Mouse (Mus musculus) left cerebral cortex, adult 2 months (tissue): ENCODE measurements around the gene Dapk3. TPM values are rescaled to one million over a fixed set of nuclear protein-coding genes. Genes with fewer than 3 reads are reported as not detected.

Experiments
- DNase-seq, 2 experiments: peaks; one replicate each; pipeline ENCODE4 v3.0.0; 2021 to 2022; ENCODE audit warnings: low spot score in 2 of 2, mixed read lengths in 1 of 2; ENCODE audit errors: extremely low spot score in 1 of 2
- H3K27ac ChIP-seq: fragments of 200-600 bp; 2 replicates; pipeline ENCODE4 v1.8.1; 2022
- H3K4me3 ChIP-seq: fragments of 200-600 bp; 2 replicates; pipeline ENCODE4 v1.8.1; 2022
- CTCF ChIP-seq: fragments of 200-600 bp; IDR thresholded peaks from 2 replicates; pipeline ENCODE4 v1.8.1; 2022; ENCODE audit warnings: antibody characterized with exemption, mild to moderate bottlenecking, moderate library complexity
- intact Hi-C: fragments of 180-260 bp; cut with DNase I; formaldehyde crosslinking; loops from one replicate; pipeline ENCODE4 v1.15.1; 2025
- total RNA-seq, 2 experiments: library from RNA; stranded (reverse); gene quantifications; 2 replicates each; pipeline ENCODE4 v1.2.3; 2021

Gene Dapk3
- total RNA-seq, 2 experiments from 2014 or later: 74.6 to 89.4 TPM

DNA sequence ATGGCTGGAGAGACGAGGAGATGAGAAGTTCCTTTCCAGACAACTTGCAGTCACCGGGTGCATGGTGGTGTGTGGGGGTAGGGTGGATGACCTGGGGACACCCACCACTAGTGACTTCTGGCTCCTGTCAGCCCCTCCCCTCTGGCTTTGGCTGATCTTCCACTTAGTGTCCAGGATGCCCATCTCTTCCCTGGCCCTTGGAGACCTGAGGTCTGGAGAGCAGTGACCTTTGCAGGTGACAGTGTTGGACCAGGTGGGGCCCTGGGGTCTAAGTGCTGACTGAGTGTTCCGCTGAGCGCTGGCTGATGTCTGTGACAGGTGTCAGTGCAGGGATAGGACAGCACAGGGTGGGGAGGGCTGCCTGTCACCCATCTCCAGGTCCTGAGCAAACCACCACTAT lies 12.5 kb downstream of the Dapk3 start:
- intact Hi-C loops: loop anchor here (5.0 kb wide), 3 partner anchors 92 to 257 kb away; partner anchors contain the start of gene Hmg20b
- DNase-seq: no peak
- no peak for TF ChIP-seq CTCF
- Histone ChIP-seq H3K27ac (no peak overlapping the region), H3K4me3 (no peak overlapping the region)

GRCm38 (mm10) chr10:81196470-81197065 lies 13.8 kb downstream of the Dapk3 start:
- no peak for TF ChIP-seq CTCF
- no peak for DNase-seq
- intact Hi-C loops: loop anchor here (5.0 kb wide), 3 partner anchors 91 to 256 kb away; partner anchors contain the start of gene Hmg20b
- H3K4me3 ChIP-seq: no peak overlapping the region
- H3K27ac ChIP-seq: no peak overlapping the region

DNA sequence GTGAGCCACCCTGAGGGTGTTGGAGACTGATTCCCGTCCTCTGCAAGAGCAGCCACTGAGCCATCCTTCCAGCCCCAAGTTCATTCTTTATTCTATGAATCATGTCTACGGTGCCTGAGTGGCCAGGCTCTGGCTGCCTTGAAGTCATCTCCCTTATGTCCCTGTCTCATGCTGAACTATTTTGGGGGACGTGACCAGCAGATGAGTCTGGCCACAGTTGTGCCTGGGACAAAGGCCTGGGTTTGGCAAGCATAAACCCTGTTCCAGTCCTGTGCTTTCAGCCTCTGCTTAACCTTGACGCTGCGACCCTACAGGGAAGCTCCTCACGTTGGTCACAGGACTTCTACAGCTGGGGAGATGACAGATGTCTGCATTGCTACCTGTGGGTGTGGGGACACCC lies 14.5 kb downstream of the Dapk3 start:
- intact Hi-C loops: loop anchor here (5.0 kb wide), 3 partner anchors 90 to 255 kb away; partner anchors contain the start of gene Hmg20b
- TF ChIP-seq CTCF: no peak
- no peak for DNase-seq
- no peak overlapping the region for H3K27ac ChIP-seq
- H3K4me3 ChIP-seq: no peak overlapping the region

DNA sequence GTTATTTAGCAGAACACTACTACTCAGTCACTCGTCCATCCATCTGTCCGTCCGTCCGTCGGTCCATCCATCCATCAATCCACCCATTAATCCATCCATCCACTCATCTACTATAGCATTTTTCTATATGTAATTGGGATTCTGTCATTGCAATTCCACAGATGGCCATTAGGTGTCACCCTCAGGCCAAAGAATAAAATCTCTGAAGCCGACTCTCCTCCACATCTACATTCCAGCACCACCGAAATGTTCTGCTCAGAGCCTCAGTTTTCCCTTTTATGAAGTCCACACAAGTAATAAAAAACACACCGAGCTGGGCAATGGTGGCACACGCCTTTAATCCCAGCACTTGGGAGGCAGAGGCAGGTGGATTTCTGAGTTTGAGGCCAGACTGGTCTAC lies 15.4 kb downstream of the Dapk3 start:
- intact Hi-C loops: loop anchor here (2.0 to 5.0 kb wide), 4 partner anchors 19 to 254 kb away; partner anchors contain the start of gene Hmg20b
- peak; percentile 85 for TF ChIP-seq CTCF
- Histone ChIP-seq H3K27ac (no peak overlapping the region), H3K4me3 (no peak overlapping the region)
- DNase-seq: peak; percentile 63 to 70

DNA sequence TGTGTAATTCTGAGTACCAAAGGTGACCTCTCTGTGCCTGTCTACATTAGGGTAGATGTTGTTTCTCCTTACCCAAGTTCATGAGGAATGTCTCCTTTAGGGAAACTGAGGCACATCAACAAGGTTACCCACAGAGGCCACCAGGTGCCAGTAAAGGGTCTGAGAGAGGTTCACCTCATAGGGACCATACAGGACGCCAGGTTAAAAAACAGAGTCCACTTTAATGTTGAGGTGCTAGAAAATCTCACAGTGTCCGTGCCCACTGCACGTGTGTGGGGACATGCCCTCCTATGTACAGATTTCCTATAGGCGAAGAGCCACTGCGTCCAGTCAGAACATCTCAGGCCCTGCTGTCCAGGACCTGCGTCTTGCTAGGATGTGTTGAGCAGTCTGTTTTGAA lies 16.2 kb downstream of the Dapk3 start:
- no peak for TF ChIP-seq CTCF
- Histone ChIP-seq H3K4me3 (no peak overlapping the region), H3K27ac (no peak overlapping the region)
- intact Hi-C loops: loop anchor here (2.0 to 5.0 kb wide), 4 partner anchors 18 to 253 kb away; partner anchors contain the start of gene Hmg20b
- no peak for DNase-seq

- intact Hi-C loops: no loop called here
- no peak overlapping the region for H3K27ac ChIP-seq
- DNase-seq: no peak
- TF ChIP-seq CTCF: no peak
- no peak overlapping the region for H3K4me3 ChIP-seq
These were observed 17.3 kb downstream of the Dapk3 start for GRCm38 (mm10) chr10:81200141-81200540.

DNA sequence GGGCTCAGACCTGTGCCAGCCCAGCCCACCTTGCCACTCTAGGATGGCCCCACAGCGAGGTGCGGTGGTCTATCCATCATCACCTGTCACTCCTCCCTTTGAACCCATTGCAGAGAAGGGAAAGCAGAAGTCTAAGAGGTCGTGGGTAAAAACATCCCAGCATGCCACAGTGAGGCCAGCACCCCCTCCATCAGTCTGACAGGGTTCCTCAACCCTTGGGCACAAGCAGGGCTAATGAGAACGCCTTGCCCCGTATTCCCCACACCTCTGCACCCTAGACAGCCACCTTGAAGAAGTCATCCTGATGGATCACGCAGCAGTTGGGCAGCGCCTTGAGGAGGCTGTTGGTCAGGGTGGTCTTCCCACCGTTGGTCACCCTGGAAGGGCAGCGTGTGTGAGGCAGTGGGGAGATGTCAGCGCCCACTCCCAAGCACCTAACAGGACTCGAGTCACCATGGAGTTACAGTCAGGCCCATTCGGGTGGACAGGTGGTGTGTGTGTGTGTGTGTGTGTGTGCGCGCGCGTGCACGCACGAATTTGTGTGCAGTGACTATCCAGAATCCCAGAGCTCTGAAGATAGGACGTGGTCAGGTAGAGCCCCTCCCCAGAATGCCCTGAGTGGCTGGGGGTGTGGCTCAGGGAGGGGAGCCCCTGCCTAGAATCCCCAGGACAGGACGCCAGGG lies 17.9 kb downstream of the Dapk3 start:
- Histone ChIP-seq H3K4me3 (no peak overlapping the region), H3K27ac (no peak overlapping the region)
- no peak for TF ChIP-seq CTCF
- DNase-seq: no peak
- intact Hi-C loops: no loop called here

DNA sequence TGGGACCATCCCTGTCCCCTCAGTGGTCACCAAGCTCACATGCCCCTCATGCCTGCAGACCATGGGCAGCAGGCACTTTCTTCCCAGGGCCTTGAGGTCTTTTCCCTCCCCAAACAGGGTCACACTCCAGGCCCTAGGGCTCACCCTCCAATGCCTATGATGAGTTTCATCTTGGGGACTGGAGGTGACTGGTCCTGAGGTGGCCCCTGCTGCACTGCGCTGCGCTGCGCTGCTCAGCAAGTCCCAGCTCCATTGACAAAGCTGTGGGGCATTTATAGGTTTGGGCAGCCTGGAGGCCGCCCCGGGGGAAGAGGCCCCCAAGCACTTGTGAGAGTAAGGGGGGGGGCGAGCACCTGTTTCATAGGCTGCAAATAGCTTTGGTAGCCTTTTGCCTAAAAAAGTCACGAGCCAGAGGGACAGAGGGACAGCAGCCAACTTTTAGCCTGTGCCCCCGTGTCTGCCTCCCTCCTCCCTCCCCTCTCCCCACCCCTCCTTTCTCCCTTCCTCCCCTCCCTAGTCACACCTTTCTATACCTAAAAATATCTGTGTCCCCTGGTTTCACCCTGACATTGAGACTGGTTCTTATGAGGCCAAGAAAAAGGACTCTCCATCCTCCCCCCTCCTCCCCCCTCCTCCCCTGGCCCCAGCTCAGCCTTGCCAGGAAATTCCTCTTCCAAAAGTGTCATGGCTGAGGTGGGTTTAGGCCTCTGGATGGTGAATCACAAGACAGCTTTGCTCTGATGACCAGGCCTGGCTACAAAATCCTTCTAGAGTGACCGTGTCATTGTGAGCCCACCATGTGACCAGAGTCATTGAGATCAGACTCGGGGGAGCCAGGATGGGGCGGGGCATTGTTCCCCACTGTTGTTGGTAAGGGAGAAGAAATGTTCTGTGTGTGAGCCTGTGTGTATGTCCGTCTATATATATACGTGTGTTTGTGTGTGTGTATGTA lies 19.3 kb downstream of the Dapk3 start, which contains the start of gene Nmrk2:
Nmrk2 (minus strand) TSS at position 245 of the 952 bp plus-strand sequence.
- H3K4me3 ChIP-seq: no peak within 1 kb of the TSS
- DNase-seq: no peak
- intact Hi-C loops: no loop called here

GRCm38 (mm10) chr10:81202978-81203720 lies 20.3 kb downstream of the Dapk3 start:
- intact Hi-C loops: no loop called here
- no peak overlapping the region for H3K27ac ChIP-seq
- no peak for DNase-seq

More for the DNA sequence above, 19.3 kb downstream of the Dapk3 start, which contains the start of gene Nmrk2:
- H3K27ac ChIP-seq: no peak within 1 kb of the TSS
- TF ChIP-seq CTCF: no peak

DNA sequence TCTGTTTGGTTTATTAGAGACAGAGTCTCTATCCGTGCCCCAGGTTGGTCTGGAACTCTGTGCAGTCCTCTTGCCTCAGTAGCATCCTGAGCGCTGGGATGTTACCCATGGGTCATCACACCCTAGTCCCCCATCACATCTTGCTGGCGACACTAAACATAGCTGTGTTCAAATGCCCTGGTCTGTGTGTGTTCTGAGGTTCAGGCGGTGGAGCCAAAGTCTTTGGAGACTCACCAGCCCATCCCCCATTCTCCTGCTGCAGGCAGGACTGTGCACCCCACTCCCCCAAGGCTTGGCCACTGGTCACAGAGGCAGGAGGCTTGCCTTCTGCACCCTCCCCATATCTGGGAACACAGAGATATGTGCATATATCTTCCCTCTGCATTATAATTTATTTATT lies 21.3 kb downstream of the Dapk3 start:
- H3K4me3 ChIP-seq: no peak overlapping the region
- DNase-seq: no peak
- H3K27ac ChIP-seq: no peak overlapping the region
- TF ChIP-seq CTCF: no peak
- intact Hi-C loops: no loop called here

More at GRCm38 (mm10) chr10:81202978-81203720, 20.3 kb downstream of the Dapk3 start:
- no peak overlapping the region for H3K4me3 ChIP-seq
- no peak for TF ChIP-seq CTCF

DNA sequence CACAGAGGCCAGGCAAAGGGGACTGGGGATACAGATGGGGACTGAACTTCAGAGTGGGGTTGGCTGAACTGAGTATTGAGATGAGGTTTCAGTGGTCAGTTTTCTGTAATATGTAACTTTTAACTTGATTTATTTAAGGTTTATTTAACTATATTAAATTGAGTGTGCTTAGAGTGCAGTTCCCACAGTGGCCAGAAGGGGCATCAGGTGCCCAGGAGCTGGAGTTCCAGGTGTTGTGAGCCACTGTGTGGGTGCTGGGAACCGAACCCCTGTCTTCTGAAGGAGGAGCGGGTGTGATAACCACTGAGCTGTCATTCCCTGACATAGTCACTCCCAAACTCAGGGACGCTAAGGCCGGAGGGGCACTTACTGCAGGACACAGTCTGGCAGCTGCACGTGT lies 27.3 kb downstream of the Dapk3 start:
- TF ChIP-seq CTCF: peak; percentile 52
- DNase-seq: no peak
- Histone ChIP-seq H3K4me3 (no peak overlapping the region), H3K27ac (no peak overlapping the region)
- intact Hi-C loops: no loop called here
